Mouse (Mus musculus) embryonic facial prominence, embryonic 14.5 days (tissue): ENCODE data around the gene Tspyl3. TPM values are rescaled to one million over a fixed set of nuclear protein-coding genes. Genes with fewer than 3 reads are reported as not detected.

Experiments used
- ATAC-seq: fragments of 200-750 bp; cut with Nextera tagmentation; 2 replicates; pipeline ENCODE4 v1.8.0; 2017; ENCODE audit warnings: low read depth, moderate number of reproducible peaks, moderate TSS enrichment
- DNase-seq: peaks from one replicate; pipeline ENCODE4 v3.0.0-alpha.2; 2015; ENCODE audit warnings: low spot score
- H3K27ac ChIP-seq: fragments of 300-500 bp; sonication (generic); replicated peaks from 2 replicates; pipeline ENCODE4 v1.5.1; 2014; ENCODE audit warnings: low read depth, mild to moderate bottlenecking, low read length, moderate library complexity
- H3K27me3 ChIP-seq: fragments of 300-500 bp; sonication (generic); replicated peaks from 2 replicates; pipeline ENCODE4 v1.6.1; 2014; ENCODE audit warnings: low read length; ENCODE audit not compliant: control insufficient read depth, insufficient read depth
- H3K36me3 ChIP-seq: fragments of 300-500 bp; sonication (generic); 2 replicates; pipeline ENCODE4 v1.6.1; 2014; ENCODE audit warnings: low read length, mixed read lengths; ENCODE audit not compliant: control insufficient read depth, insufficient read depth
- H3K4me1 ChIP-seq: fragments of 300-500 bp; sonication (generic); 2 replicates; pipeline ENCODE4 v1.6.1; 2014; ENCODE audit warnings: antibody characterized with exemption, low read length; ENCODE audit not compliant: control insufficient read depth, insufficient read depth
- H3K4me2 ChIP-seq: fragments of 300-500 bp; sonication (generic); 2 replicates; pipeline ENCODE4 v1.6.1; 2014; ENCODE audit warnings: low read depth, mild to moderate bottlenecking, low read length, moderate library complexity, mixed read lengths
- H3K4me3 ChIP-seq: fragments of 300-500 bp; sonication (generic); 2 replicates; pipeline ENCODE4 v1.5.1; 2014; ENCODE audit warnings: low read depth, mild to moderate bottlenecking, low read length
- H3K9ac ChIP-seq: fragments of 300-500 bp; sonication (generic); 2 replicates; pipeline ENCODE4 v1.6.1; 2014; ENCODE audit warnings: low read depth, mild to moderate bottlenecking, low read length, moderate library complexity, mixed read lengths
- H3K9me3 ChIP-seq: fragments of 300-500 bp; sonication (generic); 2 replicates; pipeline ENCODE4 v1.6.1; 2016; ENCODE audit warnings: low read length; ENCODE audit not compliant: control insufficient read depth
- WGBS: fragments of 180-500 bp; shearing (Covaris S2); extraction: QIAGEN DNeasy Blood & Tissue Kit; methylation state at CpG from one replicate; pipeline ENCODE4 v1.1.7; 2014; 5-methylcytosine and 5-hydroxymethylcytosine counted together
- polyA plus RNA-seq: library from polyadenylated mRNA; unstranded; fragments of >200 nt; fragmentation: Nextera tagmentation; extraction: Ambion mirVana; gene quantifications from 2 replicates; pipeline ENCODE4 v1.2.1, GENCODE M21; 2014

Gene Tspyl3
- polyA plus RNA-seq, 1 experiment from 2014 or later = 12.0 TPM

GRCm38 (mm10) chr2:153179126-153179860 is 45.9 kb downstream of the Tspyl3 start:
- Histone ChIP-seq H3K27me3 (no peaks in the 10 kb centered on the region), H3K4me2 (no peak overlapping the region), H3K9me3 (no peaks in the 10 kb centered on the region), H3K9ac (no peak overlapping the region), H3K27ac (no peak overlapping the region), H3K36me3 (peaks cover 55% of the 10 kb centered on the region), H3K4me3 (no peak overlapping the region), H3K4me1 (no peaks in the 10 kb centered on the region)
- ATAC-seq = no peak
- 77% methylated on average over 10 of the region's 10 CpGs for WGBS
- no peak for DNase-seq

- no peak for ATAC-seq
Observed at GRCm38 (mm10) chr2:153177188-153177587, 48.1 kb downstream of the Tspyl3 start.

GRCm38 (mm10) chr2:153175995-153176570 is 49.2 kb downstream of the Tspyl3 start:
- no peak overlapping the region for H3K9ac ChIP-seq
- H3K27me3 ChIP-seq = no peaks in the 10 kb centered on the region
- H3K27ac ChIP-seq = no peak overlapping the region

More at GRCm38 (mm10) chr2:153177188-153177587, 48.1 kb downstream of the Tspyl3 start:
- H3K27ac ChIP-seq = no peak overlapping the region
- H3K9ac ChIP-seq = no peak overlapping the region
- no peak overlapping the region for H3K4me2 ChIP-seq
- no peaks in the 10 kb centered on the region for H3K4me1 ChIP-seq
- H3K27me3 ChIP-seq = no peaks in the 10 kb centered on the region
- 91% methylated on average over 3 of the region's 3 CpGs for whole genome bisulfite sequencing
- H3K4me3 ChIP-seq = no peak overlapping the region
- peaks cover 34% of the 10 kb centered on the region for H3K36me3 ChIP-seq
- no peak for DNase-seq
- H3K9me3 ChIP-seq = no peaks in the 10 kb centered on the region

More at GRCm38 (mm10) chr2:153175995-153176570, 49.2 kb downstream of the Tspyl3 start:
- 58% methylated on average over 8 of the region's 8 CpGs for WGBS
- H3K36me3 ChIP-seq = peaks cover 24% of the 10 kb centered on the region
- no peak overlapping the region for H3K4me2 ChIP-seq
- ATAC-seq (no peak), DNase-seq (peak; percentile 29)
- H3K4me3 ChIP-seq = no peak overlapping the region
- no peaks in the 10 kb centered on the region for H3K9me3 ChIP-seq
- H3K4me1 ChIP-seq = no peaks in the 10 kb centered on the region

Other genes with a start within 250 kb of the Tspyl3 start
- gene Pdrg1, start 210.0 kb downstream of the Tspyl3 start, polyA plus RNA-seq = 88.8 and 91.4 TPM in 2 replicates
- 0.06 and 0.07 TPM in 2 replicates for gene Xkr7, start 193.6 kb downstream of the Tspyl3 start, polyA plus RNA-seq
- gene Ccm2l, start 159.5 kb downstream of the Tspyl3 start, polyA plus RNA-seq = 2.7 and 2.9 TPM in 2 replicates
- gene Hck, start 117.0 kb downstream of the Tspyl3 start, polyA plus RNA-seq = 11.6 and 12.1 TPM in 2 replicates
- gene Tm9sf4, start 64.1 kb downstream of the Tspyl3 start, polyA plus RNA-seq = 97.9 and 100.0 TPM in 2 replicates
- gene Plagl2, start 16.0 kb upstream of the Tspyl3 start, polyA plus RNA-seq = 19.1 and 21.4 TPM in 2 replicates
- 10.8 and 11.7 TPM in 2 replicates for gene Pofut1, start 16.1 kb upstream of the Tspyl3 start, polyA plus RNA-seq
- gene Kif3b, start 66.0 kb upstream of the Tspyl3 start, polyA plus RNA-seq = 7.1 and 7.6 TPM in 2 replicates
- gene Asxl1, start 120.4 kb upstream of the Tspyl3 start, polyA plus RNA-seq = 14.3 and 16.3 TPM in 2 replicates